Mouse (Mus musculus): ENCODE measurements around the gene Cep19.

The Cep19 gene

DNA sequence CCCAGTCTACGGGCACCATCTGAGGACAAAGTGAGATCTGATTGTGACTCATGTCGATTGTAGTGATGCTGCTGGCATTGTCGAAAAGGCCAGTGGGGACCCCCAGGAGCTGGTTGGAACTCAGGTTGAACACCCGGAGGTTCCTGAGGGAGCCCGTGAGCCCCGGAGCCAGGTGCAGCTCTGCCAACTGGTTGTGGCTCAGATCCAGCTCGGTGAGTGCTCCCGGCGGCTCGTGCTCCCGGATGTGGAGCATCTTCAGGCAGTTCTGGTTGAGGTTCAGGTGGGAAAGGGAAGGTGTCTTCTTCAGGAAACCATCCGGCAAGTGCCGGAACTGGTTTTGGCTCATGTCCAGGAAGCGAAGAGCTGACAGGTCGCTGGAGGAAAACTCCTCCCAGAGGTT is 44.2 kb downstream of the Cep19 start:
- in situ Hi-C loops (cut with MboI, MseI) = no loop called here

DNA sequence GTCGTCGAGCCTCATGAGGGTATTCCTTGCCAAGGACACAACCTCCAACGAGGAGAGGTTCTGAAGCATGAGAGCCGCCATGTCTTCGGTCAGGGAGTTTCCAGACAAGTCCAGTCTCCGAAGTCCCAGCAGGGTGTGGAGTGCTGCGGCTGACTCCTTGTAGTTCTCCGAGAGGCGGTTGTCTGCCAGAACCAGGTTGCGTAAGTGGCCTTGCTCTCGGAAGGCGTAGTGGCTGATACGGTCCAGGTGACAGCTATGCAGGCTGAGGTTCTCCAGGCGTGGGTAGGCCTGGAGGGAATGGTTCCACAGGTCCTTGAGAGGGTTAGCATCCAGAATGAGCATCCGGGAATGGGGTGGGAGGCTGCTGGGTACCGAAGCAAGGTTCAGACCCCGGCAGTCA is 45.0 kb downstream of the Cep19 start:
- in situ Hi-C loops (cut with MboI, MseI) = no loop called here

DNA sequence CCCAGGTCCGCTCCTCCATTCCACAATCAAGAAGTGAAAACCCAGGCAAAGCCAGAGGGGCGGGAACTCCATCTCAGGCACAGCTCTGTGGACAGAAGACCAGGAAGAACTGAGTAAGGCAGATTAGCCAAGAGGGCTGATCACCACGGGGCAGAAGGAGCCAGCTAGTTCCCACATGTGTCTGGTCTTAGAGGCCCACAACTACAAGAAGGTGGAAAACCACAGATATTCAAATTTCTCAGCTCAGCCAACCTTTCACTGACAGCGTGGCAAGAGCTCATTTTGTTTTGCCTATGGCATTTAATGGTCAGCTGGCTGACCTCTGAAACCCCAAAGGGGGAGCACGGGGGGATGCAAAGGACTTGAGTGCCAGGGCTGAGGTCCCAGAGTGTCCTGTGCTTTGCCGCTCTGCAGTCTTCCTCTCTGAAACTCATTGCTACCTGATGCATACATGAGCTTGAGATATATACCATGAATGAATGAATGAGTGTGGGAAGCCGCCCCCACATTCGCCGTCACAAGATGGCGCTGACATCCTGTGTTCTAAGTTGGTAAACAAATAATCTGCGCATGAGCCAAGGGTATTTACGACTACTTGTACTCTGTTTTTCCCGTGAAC is 48.1 kb downstream of the Cep19 start:
- in situ Hi-C loops (cut with MboI, MseI) = no loop called here

DNA sequence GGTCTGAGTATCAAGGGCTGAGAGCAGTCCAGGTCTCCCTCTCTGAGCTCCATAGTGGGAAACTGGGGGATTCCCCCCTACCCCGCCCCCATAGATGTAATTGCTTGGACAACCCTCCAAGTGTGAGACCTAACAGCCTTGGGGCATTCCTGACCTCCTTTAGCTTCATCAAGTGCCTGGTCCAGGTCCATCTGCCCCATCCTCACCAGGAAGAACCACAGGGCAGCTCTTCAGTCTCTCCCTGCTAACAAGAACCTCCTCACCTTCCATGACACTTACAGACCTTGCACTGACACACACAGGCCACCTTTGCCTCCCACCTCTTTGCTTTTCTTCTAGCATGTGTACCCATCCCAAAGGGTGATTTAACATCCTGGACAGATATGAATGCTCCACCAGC is 54.4 kb downstream of the Cep19 start:
- in situ Hi-C loops (cut with MboI, MseI) = loop anchor here (25.0 kb wide), 1 partner anchor 1808 kb away; the partner anchor contains the start of gene Umps

DNA sequence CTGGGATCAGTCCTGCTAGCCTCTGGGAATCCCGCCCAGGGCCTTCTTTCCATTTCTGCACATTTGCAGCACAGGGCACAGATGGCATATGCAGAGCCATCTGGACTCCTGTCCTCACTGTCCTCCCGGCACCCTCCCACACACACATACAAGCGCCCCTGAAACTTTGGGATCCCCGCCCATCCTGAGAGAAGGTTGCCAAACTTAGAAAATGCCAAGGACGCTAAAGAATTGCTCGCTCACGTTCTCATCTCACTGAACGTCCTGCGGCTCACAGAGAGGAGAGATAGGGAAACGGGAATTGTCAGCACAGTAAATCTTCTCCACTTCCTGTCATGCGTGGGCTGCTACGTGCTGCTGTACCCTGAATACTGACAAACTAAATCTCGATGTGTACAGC is 54.8 kb downstream of the Cep19 start:
- in situ Hi-C loops (cut with MboI, MseI) = loop anchor here (25.0 kb wide), 1 partner anchor 1808 kb away; the partner anchor contains the start of gene Umps

DNA sequence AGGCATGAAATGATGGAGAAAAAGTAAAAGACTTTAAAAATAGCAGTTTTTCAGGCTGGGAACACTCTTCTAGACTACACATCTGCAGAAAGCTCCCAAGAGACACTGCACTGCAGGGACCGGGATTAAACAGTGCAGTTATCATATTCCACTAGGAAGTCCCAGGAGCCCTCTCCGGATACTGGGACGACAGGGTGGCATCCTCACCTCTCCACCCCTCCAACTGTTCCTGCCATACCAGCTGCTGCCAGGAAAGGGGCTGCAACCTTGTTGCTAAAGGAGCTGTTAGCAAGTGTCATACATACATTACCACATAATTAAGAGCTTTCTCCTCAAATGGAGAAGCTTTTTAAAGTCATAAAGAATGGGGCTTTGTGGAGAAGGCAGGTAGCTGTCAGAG is 57.1 kb downstream of the Cep19 start:
- in situ Hi-C loops (cut with MboI, MseI) = loop anchor here (25.0 kb wide), 1 partner anchor 1806 kb away; the partner anchor contains the start of gene Umps

DNA sequence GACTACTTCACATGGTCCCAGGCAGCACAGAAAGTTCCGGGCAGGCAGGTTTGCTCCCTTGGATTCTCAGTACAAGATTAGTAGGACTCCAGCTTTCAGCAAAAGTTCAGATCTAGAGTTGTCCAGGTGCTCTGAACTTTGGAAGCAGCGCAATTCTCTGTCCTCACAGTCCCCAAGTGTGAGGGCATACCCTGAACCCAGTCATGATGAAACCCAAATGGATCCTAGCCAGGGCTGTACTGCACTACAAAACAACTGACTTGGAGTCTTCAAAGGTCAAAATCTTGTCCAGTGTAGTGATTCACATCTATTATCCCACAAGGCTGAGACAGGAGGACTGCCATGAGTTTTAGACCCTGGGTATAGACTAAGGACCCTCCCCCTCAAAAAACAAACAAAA is 57.8 kb downstream of the Cep19 start:
- in situ Hi-C loops (cut with MboI, MseI) = loop anchor here (25.0 kb wide), 1 partner anchor 1805 kb away; the partner anchor contains the start of gene Umps
